Mouse (Mus musculus): ENCODE measurements at regions not wholly inside any gene's neighbourhood (a gene's known extent, or its start where the extent isn't known, plus 50 kb on each side); places are given as distances from the start of the nearest gene placed in this dataset.

DNA sequence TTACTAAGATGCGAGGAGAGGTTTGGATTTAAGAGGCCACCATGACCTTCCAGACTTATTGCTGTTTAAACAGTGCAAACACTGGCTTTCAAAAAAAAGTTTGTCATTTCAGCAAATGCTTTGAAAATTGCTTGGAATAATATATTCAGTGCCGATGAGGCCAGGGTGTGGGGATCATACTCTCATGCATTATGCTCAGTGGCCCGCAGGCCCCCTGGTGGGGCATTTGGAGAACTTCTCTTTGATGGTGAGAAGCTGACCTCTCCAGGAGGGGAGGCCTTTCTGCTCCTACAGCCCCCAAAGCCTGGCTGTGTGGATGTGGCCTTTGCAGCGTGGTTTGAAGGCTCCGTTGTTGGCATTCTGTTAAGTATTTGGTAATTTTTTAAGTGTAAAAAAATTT lies 138.1 kb upstream of the Pitx1 start:
- no peaks in the 10 kb centered on the region for H3K4me1 ChIP-seq (replicated peaks; ENCODE audit: control insufficient read depth, insufficient read depth, low read length)
- no peak overlapping the region for H3K4me3 ChIP-seq (ENCODE audit: low read depth, low read length)
- H3K9me3 ChIP-seq (ENCODE audit: control insufficient read depth, low read length), result no peaks in the 10 kb centered on the region
- WGBS, result 50% methylated on average over 5 of the region's 5 CpGs
- no peak overlapping the region for H3K27ac ChIP-seq (ENCODE audit: low read depth, low read length)
- DNase-seq (ENCODE audit: low spot score) (peak; percentile 63), ATAC-seq (ENCODE audit: low FRiP score) (no peak)
- H3K4me2 ChIP-seq (replicated peaks; ENCODE audit: low read depth, low read length), result no peak overlapping the region
- H3K36me3 ChIP-seq (ENCODE audit: control insufficient read depth, insufficient read depth, low read length), result no peaks in the 10 kb centered on the region
- no peak overlapping the region for H3K9ac ChIP-seq (ENCODE audit: low read depth, low read length)
- H3K27me3 ChIP-seq (ENCODE audit: control insufficient read depth, insufficient read depth, low read length), result no peaks in the 10 kb centered on the region

DNA sequence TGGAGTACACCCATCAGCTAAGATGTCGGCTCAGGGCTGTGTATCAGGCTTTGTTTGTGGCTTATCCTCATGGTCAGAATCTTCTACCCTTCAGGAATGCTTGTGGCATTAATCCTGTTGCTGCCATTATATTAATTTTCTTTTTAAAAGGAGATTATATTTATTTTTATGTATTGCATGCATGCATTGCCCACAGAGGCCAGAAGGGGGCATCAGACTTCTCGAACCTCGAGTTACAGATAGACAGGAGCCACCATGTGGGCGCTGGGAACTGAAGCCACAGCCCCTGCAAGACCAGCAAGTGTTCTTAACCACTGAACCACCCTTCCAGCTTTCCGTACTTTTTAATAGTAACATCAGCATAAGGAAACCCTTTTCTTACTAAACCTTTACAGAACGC lies 134.7 kb upstream of the Pitx1 start:
- Histone ChIP-seq H3K9me3 (ENCODE audit: control insufficient read depth, low read length) (no peaks in the 10 kb centered on the region), H3K27me3 (ENCODE audit: control insufficient read depth, insufficient read depth, low read length) (peaks cover under 1% of the 10 kb centered on the region; the same call in 1 of the 2 replicates), H3K9ac (ENCODE audit: low read depth, low read length) (no peak overlapping the region), H3K36me3 (ENCODE audit: control insufficient read depth, insufficient read depth, low read length) (no peaks in the 10 kb centered on the region), H3K4me3 (ENCODE audit: low read depth, low read length) (no peak overlapping the region), H3K4me2 (replicated peaks; ENCODE audit: low read depth, low read length) (no peak overlapping the region), H3K4me1 (replicated peaks; ENCODE audit: control insufficient read depth, insufficient read depth, low read length) (no peaks in the 10 kb centered on the region), H3K27ac (ENCODE audit: low read depth, low read length) (no peak overlapping the region)
- 83% methylated on average over 6 of the region's 6 CpGs for WGBS
- ATAC-seq (ENCODE audit: low FRiP score), result no peak
- DNase-seq (ENCODE audit: low spot score), result no peak

DNA sequence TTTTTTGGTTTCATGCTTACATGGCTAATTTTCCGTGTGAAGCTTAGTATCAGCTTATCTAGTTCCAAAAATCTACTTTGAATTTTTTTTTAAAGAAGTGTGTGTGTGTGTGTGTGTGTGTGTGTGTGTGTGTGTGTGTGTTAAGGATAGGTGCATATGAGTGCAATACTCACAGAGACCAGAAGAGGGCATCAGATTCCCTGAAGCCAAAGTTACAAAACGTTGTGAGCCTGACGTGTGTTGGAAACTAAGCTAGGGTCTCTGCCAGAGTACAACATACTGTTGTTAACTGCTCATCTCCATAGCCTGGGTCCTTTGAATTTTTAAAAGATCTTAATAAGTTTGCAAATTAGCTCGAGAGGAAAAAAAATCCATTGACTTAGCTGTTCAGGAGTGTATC lies 133.5 kb upstream of the Pitx1 start:
- DNase-seq (ENCODE audit: low spot score) (no peak), ATAC-seq (ENCODE audit: low FRiP score) (no peak)
- Histone ChIP-seq H3K27me3 (ENCODE audit: control insufficient read depth, insufficient read depth, low read length) (peaks cover 3% of the 10 kb centered on the region; the same call in 1 of the 2 replicates), H3K4me2 (replicated peaks; ENCODE audit: low read depth, low read length) (no peak overlapping the region), H3K27ac (ENCODE audit: low read depth, low read length) (no peak overlapping the region), H3K4me3 (ENCODE audit: low read depth, low read length) (no peak overlapping the region), H3K9me3 (ENCODE audit: control insufficient read depth, low read length) (no peaks in the 10 kb centered on the region), H3K36me3 (ENCODE audit: control insufficient read depth, insufficient read depth, low read length) (no peaks in the 10 kb centered on the region), H3K4me1 (replicated peaks; ENCODE audit: control insufficient read depth, insufficient read depth, low read length) (no peaks in the 10 kb centered on the region), H3K9ac (ENCODE audit: low read depth, low read length) (no peak overlapping the region)
- WGBS, result 87% methylated on average over 4 of the region's 4 CpGs

DNA sequence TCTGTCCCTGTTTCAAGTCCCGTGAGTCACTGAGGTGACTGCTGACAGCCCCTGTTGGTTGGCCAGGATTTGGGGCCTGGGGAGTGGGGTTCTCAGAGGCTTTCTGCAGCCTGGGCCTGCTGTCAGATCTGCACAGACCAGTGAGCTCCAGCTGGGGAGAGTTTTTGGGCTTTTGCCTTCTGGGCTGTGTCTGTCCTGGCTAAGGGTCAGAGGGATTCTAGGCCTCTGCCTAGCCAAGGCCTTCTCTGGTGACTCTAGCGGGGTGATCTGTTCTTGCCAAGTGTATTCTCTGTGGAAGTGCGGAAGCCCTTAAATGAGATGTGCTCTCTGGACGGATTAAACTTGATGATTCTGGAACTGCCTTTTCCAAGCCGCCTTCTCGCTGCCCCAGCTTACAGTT lies 131.2 kb upstream of the Pitx1 start:
- WGBS, result 76% methylated on average over 6 of the region's 6 CpGs
- no peak overlapping the region for H3K4me3 ChIP-seq (ENCODE audit: low read depth, low read length)
- ATAC-seq (ENCODE audit: low FRiP score) (no peak), DNase-seq (ENCODE audit: low spot score) (no peak)
- no peak overlapping the region for H3K27ac ChIP-seq (ENCODE audit: low read depth, low read length)
- no peak overlapping the region for H3K9ac ChIP-seq (ENCODE audit: low read depth, low read length)
- no peaks in the 10 kb centered on the region for H3K36me3 ChIP-seq (ENCODE audit: control insufficient read depth, insufficient read depth, low read length)
- peaks cover 6% of the 10 kb centered on the region for H3K27me3 ChIP-seq (ENCODE audit: control insufficient read depth, insufficient read depth, low read length)
- H3K4me1 ChIP-seq (replicated peaks; ENCODE audit: control insufficient read depth, insufficient read depth, low read length), result no peaks in the 10 kb centered on the region
- no peaks in the 10 kb centered on the region for H3K9me3 ChIP-seq (ENCODE audit: control insufficient read depth, low read length)
- H3K4me2 ChIP-seq (replicated peaks; ENCODE audit: low read depth, low read length), result no peak overlapping the region

DNA sequence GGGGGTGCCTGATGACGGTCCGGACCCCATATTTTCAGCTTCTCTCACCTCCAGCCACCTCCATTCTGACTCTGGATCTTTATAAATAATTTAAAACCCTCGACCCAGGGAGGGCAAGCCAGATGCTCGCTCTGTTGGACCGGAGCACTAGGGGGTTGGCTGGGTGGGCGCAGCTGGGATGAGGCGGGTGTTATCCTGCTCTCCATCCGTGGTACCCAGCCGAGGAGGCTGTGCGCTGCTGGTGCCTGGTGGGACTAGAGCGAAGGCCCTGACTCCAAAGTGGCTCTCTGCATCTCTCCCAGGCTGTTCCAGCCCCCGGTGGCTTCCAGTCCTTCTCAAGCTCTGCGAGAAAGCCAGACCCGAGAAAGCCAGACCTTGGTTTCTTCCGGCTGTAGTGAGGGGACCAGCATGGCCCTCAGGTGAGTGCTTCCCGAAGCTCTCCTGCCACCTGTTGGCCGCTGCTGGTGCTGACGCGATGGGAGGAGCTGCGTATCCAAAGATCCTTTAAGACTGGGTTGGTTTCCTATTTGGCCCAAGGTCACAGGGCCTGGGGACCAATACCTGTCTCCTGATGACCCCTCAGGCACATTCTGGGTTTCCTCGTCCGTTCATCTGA lies 127.1 kb upstream of the Pitx1 start:
- Histone ChIP-seq H3K9me3 (ENCODE audit: control insufficient read depth, low read length) (no peaks in the 10 kb centered on the region), H3K4me1 (replicated peaks; ENCODE audit: control insufficient read depth, insufficient read depth, low read length) (no peaks in the 10 kb centered on the region), H3K4me2 (replicated peaks; ENCODE audit: low read depth, low read length) (peak overlapping the region; percentile 35), H3K27ac (ENCODE audit: low read depth, low read length) (no peak overlapping the region), H3K36me3 (ENCODE audit: control insufficient read depth, insufficient read depth, low read length) (no peaks in the 10 kb centered on the region), H3K27me3 (ENCODE audit: control insufficient read depth, insufficient read depth, low read length) (peaks cover 6% of the 10 kb centered on the region), H3K4me3 (ENCODE audit: low read depth, low read length) (peak overlapping the region; percentile 2; the same call in 1 of the 2 replicates), H3K9ac (ENCODE audit: low read depth, low read length) (no peak overlapping the region)
- DNase-seq (ENCODE audit: low spot score) (peak; percentile 85), ATAC-seq (ENCODE audit: low FRiP score) (peak; percentile 72; the same call in 1 of the 2 replicates)
- 9% methylated on average over 22 of the region's 22 CpGs for WGBS

DNA sequence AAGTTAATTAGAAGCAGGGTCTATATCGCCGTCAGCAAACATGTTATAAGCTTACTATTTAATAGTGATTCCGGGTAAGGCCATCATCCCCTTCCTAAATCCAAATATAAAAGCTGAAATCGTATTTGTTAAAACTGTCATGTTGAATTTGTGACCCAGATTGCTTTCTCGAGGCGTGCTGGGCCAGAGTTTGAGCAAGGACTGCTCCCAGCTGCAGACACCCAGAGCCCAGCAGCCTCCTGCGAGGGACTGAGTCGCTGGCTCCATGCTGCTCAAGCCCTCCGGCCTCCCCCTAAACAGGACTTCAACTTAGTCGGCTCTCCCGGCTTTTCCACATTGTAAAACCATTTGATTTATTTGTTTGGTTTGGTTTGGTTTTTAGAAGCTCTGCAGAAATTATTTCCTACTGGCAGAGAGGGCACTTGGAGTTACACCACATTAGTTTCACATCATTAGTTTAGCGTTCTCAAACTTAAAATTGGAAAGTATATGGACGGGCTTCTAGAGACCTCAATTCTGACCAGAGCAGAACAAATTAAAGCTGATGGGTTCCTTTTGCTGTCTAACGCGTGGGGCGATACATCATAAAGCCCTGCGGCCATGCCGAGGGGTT lies 126.4 kb upstream of the Pitx1 start:
- no peaks in the 10 kb centered on the region for H3K9me3 ChIP-seq (ENCODE audit: control insufficient read depth, low read length)
- no peaks in the 10 kb centered on the region for H3K4me1 ChIP-seq (replicated peaks; ENCODE audit: control insufficient read depth, insufficient read depth, low read length)
- no peak overlapping the region for H3K27ac ChIP-seq (ENCODE audit: low read depth, low read length)
- peak overlapping the region; percentile 35; the same call in 1 of the 2 replicates for H3K4me2 ChIP-seq (replicated peaks; ENCODE audit: low read depth, low read length)
- H3K27me3 ChIP-seq (ENCODE audit: control insufficient read depth, insufficient read depth, low read length), result peaks cover 6% of the 10 kb centered on the region
- WGBS, result 21% methylated on average over 18 of the region's 18 CpGs
- DNase-seq (ENCODE audit: low spot score) (peak; percentile 52), ATAC-seq (ENCODE audit: low FRiP score) (no peak)
- no peaks in the 10 kb centered on the region for H3K36me3 ChIP-seq (ENCODE audit: control insufficient read depth, insufficient read depth, low read length)
- H3K4me3 ChIP-seq (ENCODE audit: low read depth, low read length), result no peak overlapping the region
- no peak overlapping the region for H3K9ac ChIP-seq (ENCODE audit: low read depth, low read length)

DNA sequence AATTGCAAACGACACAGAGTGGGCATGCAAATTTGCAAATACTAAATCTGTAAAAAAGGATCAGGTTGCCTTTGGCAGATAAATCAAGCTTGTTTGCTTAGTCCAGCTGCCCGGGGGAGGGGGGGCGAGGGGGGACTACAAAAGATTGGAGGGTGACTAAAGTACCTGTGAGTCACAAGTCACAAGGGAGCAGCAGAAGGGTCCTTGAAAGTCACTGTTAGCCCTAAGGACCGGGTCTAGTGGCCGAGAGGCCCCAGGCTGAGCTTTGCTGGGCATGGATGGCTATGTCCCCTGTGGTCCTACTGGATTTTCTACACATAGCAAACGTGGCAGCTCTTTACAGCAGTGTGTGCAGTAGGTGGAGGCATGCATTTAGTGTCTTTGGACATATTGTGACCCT lies 118.4 kb upstream of the Pitx1 start:
- WGBS, result 84% methylated on average over 6 of the region's 6 CpGs

DNA sequence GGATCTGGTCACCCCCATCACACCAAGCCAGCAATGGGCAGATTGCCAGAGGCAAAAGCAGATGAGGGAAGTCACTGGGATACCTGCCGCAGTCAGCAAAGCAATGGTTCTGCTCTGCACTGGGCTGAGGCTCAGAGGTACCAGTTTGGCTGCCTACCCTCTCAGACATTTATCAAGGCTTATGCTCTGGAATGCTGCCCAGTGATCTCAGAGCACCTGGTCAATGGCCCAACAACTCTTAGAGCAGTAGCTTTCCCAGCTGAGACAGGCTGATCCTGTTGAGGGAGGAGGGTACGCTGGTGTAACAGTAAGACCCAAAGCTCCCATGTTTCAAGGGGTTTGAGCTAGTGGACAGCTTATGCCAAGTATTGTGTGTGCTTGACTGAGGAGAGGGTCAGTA lies 117.4 kb upstream of the Pitx1 start:
- no peak for DNase-seq (ENCODE audit: low spot score)
- Histone ChIP-seq H3K4me1 (replicated peaks; ENCODE audit: control insufficient read depth, insufficient read depth, low read length) (no peaks in the 10 kb centered on the region; the same call in 1 of the 2 replicates), H3K27me3 (ENCODE audit: control insufficient read depth, insufficient read depth, low read length) (no peaks in the 10 kb centered on the region), H3K9ac (ENCODE audit: low read depth, low read length) (no peak overlapping the region), H3K4me2 (replicated peaks; ENCODE audit: low read depth, low read length) (no peak overlapping the region), H3K9me3 (ENCODE audit: control insufficient read depth, low read length) (no peaks in the 10 kb centered on the region), H3K36me3 (ENCODE audit: control insufficient read depth, insufficient read depth, low read length) (no peaks in the 10 kb centered on the region), H3K4me3 (ENCODE audit: low read depth, low read length) (no peak overlapping the region), H3K27ac (ENCODE audit: low read depth, low read length) (no peak overlapping the region)
- no peak for ATAC-seq (ENCODE audit: low FRiP score)
- 100% methylated on average over 2 of the region's 2 CpGs for WGBS

More for the DNA sequence above, 118.4 kb upstream of the Pitx1 start:
- no peak overlapping the region for H3K4me3 ChIP-seq (ENCODE audit: low read depth, low read length)
- H3K27me3 ChIP-seq (ENCODE audit: control insufficient read depth, insufficient read depth, low read length), result no peaks in the 10 kb centered on the region
- H3K9me3 ChIP-seq (ENCODE audit: control insufficient read depth, low read length), result no peaks in the 10 kb centered on the region
- H3K4me2 ChIP-seq (replicated peaks; ENCODE audit: low read depth, low read length), result no peak overlapping the region
- ATAC-seq (ENCODE audit: low FRiP score), result no peak
- no peaks in the 10 kb centered on the region; the same call in 1 of the 2 replicates for H3K4me1 ChIP-seq (replicated peaks; ENCODE audit: control insufficient read depth, insufficient read depth, low read length)
- no peak for DNase-seq (ENCODE audit: low spot score)
- H3K36me3 ChIP-seq (ENCODE audit: control insufficient read depth, insufficient read depth, low read length), result no peaks in the 10 kb centered on the region
- no peak overlapping the region for H3K9ac ChIP-seq (ENCODE audit: low read depth, low read length)
- H3K27ac ChIP-seq (ENCODE audit: low read depth, low read length), result no peak overlapping the region

DNA sequence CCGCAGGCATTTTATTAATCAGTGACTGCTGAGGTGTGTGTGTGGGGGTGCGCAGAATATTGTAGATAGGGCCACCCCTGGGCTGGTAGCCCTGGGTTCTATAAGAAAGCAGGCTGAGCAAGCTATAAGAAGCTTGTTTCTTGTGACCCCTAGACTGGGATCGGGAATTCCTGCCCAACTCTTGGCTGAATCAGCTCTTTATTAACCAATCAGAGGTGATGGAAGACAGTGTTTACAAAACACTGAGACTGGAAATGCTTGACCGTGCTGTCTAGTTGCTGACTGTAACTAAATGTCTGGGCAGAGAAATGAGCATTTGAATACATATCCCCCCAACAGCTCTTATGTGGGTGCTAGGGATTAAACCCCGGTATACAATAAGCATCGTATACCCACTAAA lies 114.8 kb upstream of the Pitx1 start:
- H3K27me3 ChIP-seq (ENCODE audit: control insufficient read depth, insufficient read depth, low read length), result no peaks in the 10 kb centered on the region
- DNase-seq (ENCODE audit: low spot score), result no peak
- H3K27ac ChIP-seq (ENCODE audit: low read depth, low read length), result no peak overlapping the region
- H3K36me3 ChIP-seq (ENCODE audit: control insufficient read depth, insufficient read depth, low read length), result no peaks in the 10 kb centered on the region
- no peak overlapping the region for H3K4me3 ChIP-seq (ENCODE audit: low read depth, low read length)
- H3K4me1 ChIP-seq (replicated peaks; ENCODE audit: control insufficient read depth, insufficient read depth, low read length), result no peaks in the 10 kb centered on the region; the same call in 1 of the 2 replicates
- H3K4me2 ChIP-seq (replicated peaks; ENCODE audit: low read depth, low read length), result no peak overlapping the region
- no peaks in the 10 kb centered on the region for H3K9me3 ChIP-seq (ENCODE audit: control insufficient read depth, low read length)
- ATAC-seq (ENCODE audit: low FRiP score), result no peak
- WGBS, result 90% methylated on average over 6 of the region's 6 CpGs
- no peak overlapping the region for H3K9ac ChIP-seq (ENCODE audit: low read depth, low read length)
